Mouse (Mus musculus) embryo, embryonic 9.5 days (tissue): Measurements from ENCODE around the gene Dmbx1.

Experiments used
- DNase-seq: peaks from one replicate; pipeline ENCODE4 v3.0.0-alpha.2; 2017; ENCODE audit errors: extremely low spot score

The Dmbx1 gene

DNA sequence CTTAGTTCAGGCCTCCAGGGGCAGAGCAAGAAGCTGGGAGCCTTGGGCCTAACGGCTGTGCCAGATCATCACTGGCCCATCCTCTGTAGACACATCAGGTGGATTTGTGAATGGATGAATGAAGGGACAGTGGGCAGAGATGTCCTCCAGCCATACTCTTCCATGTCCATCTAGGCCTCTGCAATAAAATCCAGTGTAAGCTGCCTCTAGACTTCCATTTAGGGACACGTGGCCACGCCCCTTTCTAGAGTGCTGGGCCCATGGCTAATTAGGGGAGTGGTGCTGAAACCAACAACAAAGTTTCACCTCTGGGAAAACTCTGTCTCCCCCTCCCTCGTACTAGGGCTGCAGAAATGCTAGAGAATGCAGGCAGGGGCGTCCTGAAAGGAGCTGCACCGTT is 49.7 kb downstream of the Dmbx1 start:
- no peak for DNase-seq

DNA sequence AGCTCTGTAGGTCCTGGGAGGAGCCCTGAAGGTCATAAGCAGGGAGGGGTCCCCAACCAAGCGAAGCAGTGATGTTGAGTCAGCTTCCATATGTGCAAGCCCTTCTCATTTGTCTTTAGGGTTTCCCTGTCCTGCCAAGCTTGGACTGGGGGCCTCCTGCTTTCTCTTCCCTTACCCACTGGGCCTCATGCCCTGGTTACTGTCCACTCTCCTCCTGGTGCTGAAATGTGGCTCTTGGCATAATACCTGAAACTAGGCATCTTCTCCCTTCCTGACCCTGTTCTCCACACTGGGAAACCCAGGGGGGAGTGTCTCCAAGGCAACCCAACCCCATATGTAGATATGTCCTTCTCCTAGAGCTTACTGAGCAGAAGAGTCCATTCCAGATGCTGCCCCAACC is 52.9 kb downstream of the Dmbx1 start:
- DNase-seq: no peak

DNA sequence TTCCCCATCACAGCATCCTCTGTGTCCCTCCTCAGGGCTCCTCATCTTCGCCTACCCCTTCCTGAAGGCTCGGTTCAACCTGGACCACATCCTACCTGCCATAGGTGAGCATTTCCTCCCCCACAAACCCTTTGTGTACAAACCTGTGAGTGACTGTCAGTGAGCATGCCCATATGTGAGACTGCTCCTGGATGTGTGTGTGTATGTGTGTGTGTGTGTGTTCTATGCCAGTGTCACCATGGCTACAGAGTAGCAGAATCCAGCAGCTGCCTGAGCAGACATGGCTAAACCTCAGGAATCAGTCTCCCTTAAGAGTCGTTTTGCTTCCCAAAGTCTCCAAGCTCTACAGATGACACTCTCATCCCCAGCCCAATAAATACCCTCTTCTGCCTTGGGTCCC is 53.9 kb downstream of the Dmbx1 start:
- no peak for DNase-seq

DNA sequence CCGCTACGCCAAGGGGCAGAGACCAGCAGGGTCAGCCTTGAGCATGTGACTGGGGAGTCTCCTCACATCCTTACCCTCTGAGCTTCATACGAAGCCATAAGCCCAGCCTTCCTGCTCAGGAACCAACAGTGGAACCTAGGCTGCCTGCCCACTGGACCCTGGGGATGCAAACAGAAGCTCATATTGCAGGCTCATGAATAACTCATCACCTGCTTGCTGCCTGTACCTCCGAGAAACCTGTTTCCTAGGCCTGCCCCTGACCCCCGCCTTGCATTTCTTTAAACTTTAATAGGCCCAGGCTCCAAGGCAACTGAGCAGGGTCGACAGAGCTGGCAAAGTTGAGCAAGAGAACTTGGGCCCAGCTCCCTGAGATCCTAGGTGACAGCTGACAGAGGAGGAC is 55.7 kb downstream of the Dmbx1 start, which contains the start of gene Kncn:
Gene Kncn, plus strand, starts transcription at position 379 of the 400 bp plus-strand sequence.
- no peak for DNase-seq

DNA sequence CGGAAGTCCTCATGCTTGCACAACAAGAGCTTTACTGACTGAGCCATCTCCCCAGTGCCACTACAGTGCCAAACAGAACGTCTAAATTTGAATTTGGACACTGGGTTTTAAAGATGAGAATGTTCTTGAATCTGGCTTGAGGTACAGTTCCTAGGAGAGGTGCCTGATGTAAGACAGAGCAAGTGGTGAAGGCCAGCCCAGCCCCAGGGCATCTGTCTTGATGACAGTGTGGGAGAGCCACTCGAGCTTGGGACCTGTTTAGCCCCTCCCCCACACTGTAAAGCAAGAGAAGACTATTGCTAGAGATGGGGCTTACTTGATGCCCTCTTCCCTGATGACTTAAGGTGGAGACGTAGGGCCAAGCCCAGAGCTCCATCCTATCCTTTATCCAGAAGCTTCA is 57.5 kb downstream of the Dmbx1 start:
- no peak for DNase-seq

DNA sequence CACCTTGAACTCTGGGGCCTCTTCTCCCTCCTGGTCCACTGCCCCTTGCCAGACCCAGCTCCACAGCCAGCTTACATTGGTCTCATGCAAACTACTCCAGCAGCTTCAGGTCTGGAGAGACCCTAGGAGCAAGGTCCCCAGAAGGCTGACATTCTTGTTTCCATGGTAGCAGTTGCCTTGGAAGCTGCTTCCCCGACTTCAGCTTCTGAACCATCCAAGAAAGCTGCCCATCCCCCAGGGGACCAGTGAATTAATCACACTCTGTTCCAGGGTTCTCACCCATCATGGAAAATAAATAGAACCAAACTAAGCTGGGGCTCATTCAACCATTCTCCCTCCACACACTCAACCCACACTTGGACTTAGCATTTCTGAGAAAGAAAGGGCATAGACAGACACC is 58.5 kb downstream of the Dmbx1 start:
- DNase-seq: peak; percentile 56

DNA sequence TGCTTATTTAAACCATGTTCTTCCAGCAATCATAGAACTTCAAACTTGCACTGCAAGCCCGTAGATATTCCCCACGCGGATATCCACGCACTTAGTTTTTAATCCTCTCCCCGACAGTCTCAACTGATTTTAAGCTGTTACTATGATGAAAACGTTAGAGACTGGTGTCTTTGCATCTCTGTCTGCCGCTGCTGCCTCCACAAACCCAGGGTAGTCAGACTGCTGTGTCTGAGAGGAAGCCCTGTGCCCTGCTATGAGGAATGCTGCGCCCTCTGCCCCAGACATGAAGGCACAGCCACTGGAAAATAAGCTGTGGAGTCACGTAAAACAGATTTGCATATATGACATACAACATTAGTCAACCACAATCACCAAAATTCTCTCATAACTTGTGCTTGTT is 60.9 kb downstream of the Dmbx1 start:
- no peak for DNase-seq

DNA sequence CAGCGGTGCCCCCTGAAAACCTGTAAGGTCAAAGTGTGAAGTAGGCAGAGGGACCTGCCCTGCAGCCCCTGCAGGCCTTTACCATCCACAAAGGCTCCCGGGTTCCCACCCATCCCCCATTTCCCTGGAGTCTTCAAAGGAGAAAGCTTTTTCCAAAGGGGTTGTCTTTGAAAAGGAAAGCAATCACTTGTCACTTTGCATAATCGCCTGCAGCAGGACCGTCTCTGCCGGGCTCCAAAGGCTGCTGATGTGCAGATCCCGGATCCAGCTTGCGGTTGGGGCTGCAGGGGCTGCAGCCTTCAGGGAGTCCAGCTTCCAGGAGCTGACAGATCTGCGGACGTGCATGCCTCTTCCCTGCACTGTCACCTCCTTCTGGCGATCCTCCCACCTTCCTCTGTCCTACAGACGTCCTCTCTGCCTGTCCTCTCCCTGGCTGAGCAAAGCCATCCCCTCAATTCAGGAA is 61.5 kb downstream of the Dmbx1 start:
- peak; percentile 78 for DNase-seq

DNA sequence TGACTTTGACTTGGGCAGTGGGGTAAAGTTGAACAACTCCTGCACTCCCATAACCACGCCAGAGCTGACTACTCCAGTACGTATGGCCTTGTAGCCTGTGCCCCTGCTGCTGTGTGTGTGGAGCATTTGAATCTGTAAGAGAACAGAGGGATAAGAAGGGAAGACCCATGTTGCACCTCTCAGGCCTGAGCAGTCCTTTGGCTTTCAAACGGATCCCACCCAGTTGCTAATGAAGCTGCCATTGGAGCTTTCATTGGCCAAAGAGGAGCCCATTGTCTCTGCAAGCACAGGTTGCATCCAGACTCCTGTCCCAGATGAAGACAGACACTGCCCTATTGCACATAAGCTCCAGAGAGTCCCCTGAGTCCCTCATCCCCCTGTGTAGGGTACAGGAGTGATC is 66.5 kb downstream of the Dmbx1 start:
- no peak for DNase-seq

DNA sequence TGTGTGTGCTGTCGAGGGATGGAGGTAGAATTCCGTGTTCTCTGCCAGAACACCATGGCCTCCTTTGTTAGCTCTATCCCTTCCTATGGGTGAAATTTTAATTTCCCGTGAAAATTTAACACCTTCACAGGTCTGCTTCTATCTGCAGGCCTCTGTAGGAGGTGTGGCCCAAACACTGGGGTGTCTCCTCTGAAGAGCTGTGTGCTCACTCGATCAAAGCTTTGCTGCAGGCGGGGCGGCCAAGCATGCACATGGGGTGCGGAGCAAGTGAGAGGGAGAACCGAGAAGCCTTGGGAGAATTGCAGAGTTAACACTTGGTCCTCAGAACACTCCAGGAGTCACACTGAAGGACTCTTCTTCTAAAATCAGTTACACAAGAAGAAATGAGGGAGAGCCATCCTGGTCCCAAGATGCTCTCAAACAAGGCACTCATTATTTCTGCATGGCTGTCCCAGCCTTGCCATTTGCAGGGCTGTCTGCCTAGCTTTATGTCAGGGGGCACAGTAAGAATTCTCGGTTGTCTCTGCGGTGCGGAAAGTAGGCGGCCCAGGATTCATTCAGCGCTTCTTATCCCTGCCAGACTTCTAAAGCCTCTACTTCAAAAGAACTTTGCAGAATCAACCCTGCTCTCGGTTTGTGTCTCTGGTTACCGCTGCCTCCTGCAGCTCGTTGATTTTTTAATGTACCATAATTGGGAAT is 70.1 kb downstream of the Dmbx1 start:
- DNase-seq: no peak
